Mouse (Mus musculus) heart, embryonic 12.5 days (tissue): ENCODE measurements around the gene Preb. TPM values are rescaled to one million over a fixed set of nuclear protein-coding genes. Genes with fewer than 3 reads are reported as not detected.

ENCODE experiments used
- ATAC-seq: fragments of 200-750 bp; cut with Nextera tagmentation; 2 replicates; pipeline ENCODE4 v1.8.0; 2017; ENCODE audit warnings: moderate TSS enrichment, moderate library complexity; ENCODE audit not compliant: insufficient number of reproducible peaks, low FRiP score
- H3K27ac ChIP-seq: fragments of 300-500 bp; sonication (generic); 2 replicates; pipeline ENCODE4 v1.5.1; 2016; ENCODE audit warnings: mild to moderate bottlenecking, moderate library complexity; ENCODE audit not compliant: poor library complexity, severe bottlenecking
- H3K27me3 ChIP-seq: fragments of 300-500 bp; sonication (generic); replicated peaks from 2 replicates; pipeline ENCODE4 v1.6.1; 2016; ENCODE audit warnings: mild to moderate bottlenecking, moderate library complexity
- H3K36me3 ChIP-seq: fragments of 300-500 bp; sonication (generic); 2 replicates; pipeline ENCODE4 v1.6.1; 2016; ENCODE audit warnings: mild to moderate bottlenecking, moderate library complexity
- H3K4me1 ChIP-seq: fragments of 300-500 bp; sonication (generic); replicated peaks from 2 replicates; pipeline ENCODE4 v1.6.1; 2016; ENCODE audit warnings: mild to moderate bottlenecking
- H3K4me2 ChIP-seq: fragments of 300-500 bp; sonication (generic); 2 replicates; pipeline ENCODE4 v1.6.1; 2016; ENCODE audit warnings: mild to moderate bottlenecking, moderate library complexity
- H3K4me3 ChIP-seq: fragments of 300-500 bp; sonication (generic); 2 replicates; pipeline ENCODE4 v1.5.1; 2016; ENCODE audit warnings: mild to moderate bottlenecking
- H3K9ac ChIP-seq: fragments of 300-500 bp; sonication (generic); 2 replicates; pipeline ENCODE4 v1.6.1; 2016; ENCODE audit warnings: mild to moderate bottlenecking, moderate library complexity
- H3K9me3 ChIP-seq: fragments of 300-500 bp; sonication (generic); replicated peaks from 2 replicates; pipeline ENCODE4 v1.6.1; 2016; ENCODE audit warnings: mild to moderate bottlenecking, moderate library complexity
- WGBS: fragments of 180-500 bp; shearing (Covaris S2); methylation state at CpG from one replicate; pipeline ENCODE4 v1.1.7; 2016; 5-methylcytosine and 5-hydroxymethylcytosine counted together
- polyA plus RNA-seq: library from polyadenylated mRNA; unstranded; fragments of >200 nt; fragmentation: Nextera tagmentation; extraction: Ambion mirVana; gene quantifications from 2 replicates; pipeline ENCODE4 v1.2.1, GENCODE M21; 2016

Preb gene
- polyA plus RNA-seq, 1 experiment from 2014 or later = 86.0 TPM

- Histone ChIP-seq H3K9me3 (no peaks in the 10 kb centered on the region), H3K9ac (peak within 1 kb of the TSS; percentile 76), H3K27me3 (0 out of 2 replicates have a peak, but pooled peaks cover 8% of the 10 kb centered on the region), H3K36me3 (peaks cover 44% of the 10 kb centered on the region), H3K4me3 (peak within 1 kb of the TSS; percentile 61), H3K4me2 (peak within 1 kb of the TSS; percentile 89), H3K4me1 (peaks cover 57% of the 10 kb centered on the region), H3K27ac (peak within 1 kb of the TSS; percentile 85)
- WGBS = under 1% methylated on average over 37 of the region's 40 CpGs
- ATAC-seq = peak; percentile 90
These were observed 38.7 kb downstream of the Preb start, which contains the start of gene Khk for GRCm38 (mm10) chr5:30921256-30922033. Khk (plus strand) TSS chr5:30921431.

- Histone ChIP-seq H3K4me3 (no peak overlapping the region), H3K36me3 (peaks cover 44% of the 10 kb centered on the region)
- 68% methylated on average over 19 of the region's 19 CpGs for WGBS
These were observed 39.5 kb downstream of the Preb start for GRCm38 (mm10) chr5:30920621-30921020.

GRCm38 (mm10) chr5:30919831-30920614 is 40.1 kb downstream of the Preb start:
- ATAC-seq = no peak
- Histone ChIP-seq H3K36me3 (peaks cover 44% of the 10 kb centered on the region), H3K9ac (0 out of 2 replicates have a peak overlapping the region, but pooled peaks have one; percentile 28), H3K9me3 (no peaks in the 10 kb centered on the region), H3K27me3 (0 out of 2 replicates have a peak, but pooled peaks cover 6% of the 10 kb centered on the region), H3K4me1 (peaks cover 69% of the 10 kb centered on the region), H3K4me3 (no peak overlapping the region), H3K27ac (no peak overlapping the region), H3K4me2 (0 out of 2 replicates have a peak overlapping the region, but pooled peaks have one; percentile 89)
- 68% methylated on average over 11 of the region's 11 CpGs for WGBS

More at GRCm38 (mm10) chr5:30920621-30921020, 39.5 kb downstream of the Preb start:
- Histone ChIP-seq H3K9ac (0 out of 2 replicates have a peak overlapping the region, but pooled peaks have one; percentile 28), H3K27me3 (0 out of 2 replicates have a peak, but pooled peaks cover 8% of the 10 kb centered on the region), H3K4me2 (peak overlapping the region; percentile 89), H3K9me3 (no peaks in the 10 kb centered on the region), H3K4me1 (peaks cover 63% of the 10 kb centered on the region), H3K27ac (no peak overlapping the region)
- 0 out of 2 replicates have a peak, but pooled peaks have one; percentile 3 for ATAC-seq

- Histone ChIP-seq H3K9me3 (no peaks in the 10 kb centered on the region), H3K4me1 (peaks cover 80% of the 10 kb centered on the region), H3K4me3 (no peak overlapping the region), H3K9ac (no peak overlapping the region), H3K27me3 (no peaks in the 10 kb centered on the region), H3K4me2 (no peak overlapping the region), H3K36me3 (peaks cover 44% of the 10 kb centered on the region), H3K27ac (no peak overlapping the region)
- WGBS = 74% methylated on average over 8 of the region's 8 CpGs
- ATAC-seq = no peak
These were observed 41.5 kb downstream of the Preb start for GRCm38 (mm10) chr5:30918691-30919090.

GRCm38 (mm10) chr5:30917891-30918670 is 42.1 kb downstream of the Preb start:
- Histone ChIP-seq H3K27ac (no peak overlapping the region), H3K9me3 (no peaks in the 10 kb centered on the region), H3K4me1 (peaks cover 84% of the 10 kb centered on the region), H3K27me3 (no peaks in the 10 kb centered on the region), H3K4me3 (no peak overlapping the region), H3K36me3 (peaks cover 44% of the 10 kb centered on the region), H3K9ac (no peak overlapping the region), H3K4me2 (no peak overlapping the region)
- ATAC-seq = no peak
- WGBS = 86% methylated on average over 31 of the region's 31 CpGs

GRCm38 (mm10) chr5:30917348-30917747 is 42.8 kb downstream of the Preb start:
- Histone ChIP-seq H3K27me3 (no peaks in the 10 kb centered on the region), H3K4me3 (no peak overlapping the region), H3K4me2 (no peak overlapping the region), H3K36me3 (peaks cover 44% of the 10 kb centered on the region), H3K27ac (no peak overlapping the region), H3K9ac (0 out of 2 replicates have a peak overlapping the region, but pooled peaks have one; percentile 21), H3K4me1 (peaks cover 84% of the 10 kb centered on the region), H3K9me3 (no peaks in the 10 kb centered on the region)
- 83% methylated on average over 11 of the region's 11 CpGs for WGBS
- no peak for ATAC-seq

- peak overlapping the region; percentile 52; the same call in 1 of the 2 replicates for H3K27ac ChIP-seq
- no peaks in the 10 kb centered on the region for H3K9me3 ChIP-seq
- peak overlapping the region; percentile 74; the same call in 1 of the 2 replicates for H3K4me2 ChIP-seq
- H3K27me3 ChIP-seq = no peaks in the 10 kb centered on the region
- no peak for ATAC-seq
- H3K36me3 ChIP-seq = peaks cover 44% of the 10 kb centered on the region
- H3K4me3 ChIP-seq = no peak overlapping the region
- WGBS = 91% methylated on average over 9 of the region's 9 CpGs
- H3K9ac ChIP-seq = 0 out of 2 replicates have a peak overlapping the region, but pooled peaks have one; percentile 21
- H3K4me1 ChIP-seq = peaks cover 83% of the 10 kb centered on the region
These were observed 43.3 kb downstream of the Preb start for GRCm38 (mm10) chr5:30916841-30917240.

- Histone ChIP-seq H3K36me3 (peaks cover 44% of the 10 kb centered on the region), H3K4me2 (peak overlapping the region; percentile 74), H3K9ac (peak overlapping the region; percentile 75; the same call in 1 of the 2 replicates), H3K4me3 (peak overlapping the region; percentile 51), H3K27ac (peak overlapping the region; percentile 94), H3K9me3 (no peaks in the 10 kb centered on the region), H3K4me1 (peaks cover 85% of the 10 kb centered on the region), H3K27me3 (no peaks in the 10 kb centered on the region)
- peak; percentile 49 for ATAC-seq
- 1% methylated on average over 7 of the region's 7 CpGs for WGBS
These were observed 44.2 kb downstream of the Preb start for GRCm38 (mm10) chr5:30915974-30916433.

GRCm38 (mm10) chr5:30915456-30915855 is 44.7 kb downstream of the Preb start:
- Histone ChIP-seq H3K4me1 (peaks cover 85% of the 10 kb centered on the region), H3K4me3 (peak overlapping the region; percentile 51), H3K36me3 (peaks cover 39% of the 10 kb centered on the region), H3K9me3 (no peaks in the 10 kb centered on the region), H3K27ac (peak overlapping the region; percentile 94), H3K27me3 (no peaks in the 10 kb centered on the region), H3K4me2 (peak overlapping the region; percentile 74), H3K9ac (peak overlapping the region; percentile 75)
- 54% methylated on average over 9 of the region's 9 CpGs for WGBS
- ATAC-seq = no peak

- Histone ChIP-seq H3K4me2 (peak overlapping the region; percentile 74), H3K27ac (peak overlapping the region; percentile 94), H3K4me3 (peak overlapping the region; percentile 51), H3K27me3 (no peaks in the 10 kb centered on the region), H3K4me1 (peaks cover 81% of the 10 kb centered on the region), H3K36me3 (peaks cover 33% of the 10 kb centered on the region), H3K9me3 (no peaks in the 10 kb centered on the region), H3K9ac (peak overlapping the region; percentile 75)
- ATAC-seq = no peak
- 57% methylated on average over 6 of the region's 6 CpGs for WGBS
These were observed 45.3 kb downstream of the Preb start for GRCm38 (mm10) chr5:30914849-30915248.
